In genomic region chr13:44912851-44913250, GRCm38 (mm10) we compare ENCODE assay signal across 9 mouse cellular contexts.
DNase-seq lines count a peak whose midpoint lies in the region; ATAC-seq lines count a peak whose summit lies in the region.
"Had no signal": no experiment of that assay in that cellular context is flagged by ENCODE, and none has a peak within 500 bp of the region (broad histone marks: within the 10 kb centered on the region; RNA-seq: fewer than 3 reads in every experiment).

No protein-coding gene starts in this region.

- peak; percentile 74 for ATAC-seq in hindbrain, embryonic 14.5 days (ENCODE audit: low FRiP score)
- ATAC-seq in hindbrain, embryonic 16.5 days, result peak; percentile 66
- ATAC-seq in inflammation-experienced regulatory T-cells, adult 6 months, result no peak

- peak; percentile 41 for DNase-seq in hindbrain, embryonic 14.5 days (ENCODE audit: low spot score)
- DNase-seq in hindbrain, embryonic 10.5 days (ENCODE audit: low spot score), result no peak
- peak; percentile 92 for DNase-seq in NIH3T3 (ENCODE audit: low read depth)
- peak; percentile 56 to 75 for DNase-seq in cerebellum, postnatal 14 days
- peak; percentile 63 for DNase-seq in skeletal muscle tissue, adult 2 months (ENCODE audit: low read depth, low spot score)
- no peak for DNase-seq in layer of hippocampus, adult 9-10 months (ENCODE audit: low spot score)

- H3K4me1 ChIP-seq in hindbrain, embryonic 14.5 days (replicated peaks; ENCODE audit: control insufficient read depth, insufficient read depth, low read length), result peaks cover 3% of the 10 kb centered on the region; the same call in 1 of the 2 replicates
- H3K4me1 ChIP-seq in hindbrain, embryonic 10.5 days (replicated peaks), result 0 out of 2 replicates have a peak, but pooled peaks cover 3% of the 10 kb centered on the region
- H3K4me1 ChIP-seq in hindbrain, embryonic 16.5 days (ENCODE audit: control insufficient read depth, insufficient read depth, low read depth, low read length), result peaks cover 27% of the 10 kb centered on the region

- H3K27ac ChIP-seq in hindbrain, embryonic 14.5 days, result peak overlapping the region; percentile 11; the same call in 1 of the 2 replicates
- no peak overlapping the region for H3K27ac ChIP-seq in hindbrain, embryonic 10.5 days
- no peak overlapping the region for H3K27ac ChIP-seq in hindbrain, embryonic 16.5 days (ENCODE audit: low read depth, low read length)

- H3K4me2 ChIP-seq in hindbrain, embryonic 14.5 days (replicated peaks), result no peak overlapping the region
- no peak overlapping the region for H3K4me2 ChIP-seq in hindbrain, embryonic 16.5 days (ENCODE audit: low read length)

- H3K36me3 ChIP-seq in hindbrain, embryonic 14.5 days (replicated peaks; ENCODE audit: control insufficient read depth, insufficient read depth), result peaks cover 96% of the 10 kb centered on the region
- H3K36me3 ChIP-seq in hindbrain, embryonic 10.5 days, result peaks cover 100% of the 10 kb centered on the region
- H3K36me3 ChIP-seq in hindbrain, embryonic 16.5 days (ENCODE audit: control insufficient read depth, insufficient read depth, low read length), result peaks cover 48% of the 10 kb centered on the region

- H3K9me3 ChIP-seq in hindbrain, embryonic 14.5 days (ENCODE audit: control insufficient read depth, low read length), result no peaks in the 10 kb centered on the region
- H3K9me3 ChIP-seq in hindbrain, embryonic 10.5 days, result no peaks in the 10 kb centered on the region
- H3K9me3 ChIP-seq in hindbrain, embryonic 16.5 days (ENCODE audit: control insufficient read depth, low read length), result no peaks in the 10 kb centered on the region
- H3K9me3 ChIP-seq: G1E had no signal

- H3K4me3 ChIP-seq in hindbrain, embryonic 14.5 days (replicated peaks; ENCODE audit: low read length), result no peak overlapping the region
- no peak overlapping the region for H3K4me3 ChIP-seq in hindbrain, embryonic 10.5 days
- no peak overlapping the region for H3K4me3 ChIP-seq in hindbrain, embryonic 16.5 days (ENCODE audit: low read length)

- H3K9ac ChIP-seq in hindbrain, embryonic 14.5 days, result no peak overlapping the region
- no peak overlapping the region for H3K9ac ChIP-seq in hindbrain, embryonic 16.5 days (ENCODE audit: low read depth, low read length)

- H3K27me3 ChIP-seq in hindbrain, embryonic 14.5 days (ENCODE audit: control insufficient read depth, insufficient read depth, low read length), result no peaks in the 10 kb centered on the region
- no peaks in the 10 kb centered on the region for H3K27me3 ChIP-seq in hindbrain, embryonic 10.5 days (ENCODE audit: insufficient read depth, poor library complexity, severe bottlenecking)
- no peaks in the 10 kb centered on the region for H3K27me3 ChIP-seq in hindbrain, embryonic 16.5 days (replicated peaks; ENCODE audit: control insufficient read depth, insufficient read depth, low read length)

- WGBS in hindbrain, embryonic 14.5 days, result 74% methylated on average over 2 of the region's 2 CpGs
- 89% methylated on average over 2 of the region's 2 CpGs for WGBS in hindbrain, embryonic 10.5 days
- WGBS in hindbrain, embryonic 16.5 days, result 61% methylated on average over 2 of the region's 2 CpGs

Comparison
In these comparisons a context has a peak if more than half of its experiments do, and no peak if none do; other contexts are left out.
1. DNase-seq: peak in hindbrain, embryonic 14.5 days (single experiment), NIH3T3 (single experiment), cerebellum, postnatal 14 days (2 of 2) and skeletal muscle tissue, adult 2 months (single experiment); none in hindbrain, embryonic 10.5 days (single experiment) and layer of hippocampus, adult 9-10 months (single experiment).